Mouse (Mus musculus): ENCODE measurements around the gene Podxl2. TPM values are rescaled to one million over a fixed set of nuclear protein-coding genes. Genes with fewer than 3 reads are reported as not detected.
A peak's percentile ranks its signal among the peaks of the same experiment; 100 is the strongest.

The Podxl2 gene
- polyA plus RNA-seq, 1 experiment from 2014 or later: 56.7 TPM

- TF ChIP-seq CTCF (IDR thresholded peaks at IDR 0.05; ENCODE audit: low read depth): peak; percentile 76
- DNase-seq: peak; percentile 82
- WGBS: 81% methylated on average over 3 of the region's 3 CpGs
- no peak overlapping the region for H3K4me3 ChIP-seq (ENCODE audit: low read depth, low read length)
- no peak overlapping the region for H3K4me2 ChIP-seq
- no peak overlapping the region for H3K9ac ChIP-seq
- H3K9me3 ChIP-seq (ENCODE audit: low read depth, low read length): no peaks in the 10 kb centered on the region
- H3K27ac ChIP-seq (ENCODE audit: low read depth): no peak overlapping the region
- ATAC-seq (ENCODE audit: insufficient read depth): no peak
- H3K27me3 ChIP-seq (ENCODE audit: insufficient read depth, low read length): no peaks in the 10 kb centered on the region
- 0 out of 2 replicates have a peak, but pooled peaks cover 7% of the 10 kb centered on the region for H3K36me3 ChIP-seq (ENCODE audit: insufficient read depth)
- peaks cover 7% of the 10 kb centered on the region; the same call in 1 of the 2 replicates for H3K4me1 ChIP-seq (ENCODE audit: insufficient read depth)
Observed at GRCm38 (mm10) chr6:88812886-88813285, 62.0 kb downstream of the Podxl2 start.

GRCm38 (mm10) chr6:88811880-88812400, 62.9 kb downstream of the Podxl2 start:
- ATAC-seq (ENCODE audit: insufficient read depth) (no peak), DNase-seq (peak; percentile 45)
- Histone ChIP-seq H3K4me3 (ENCODE audit: low read depth, low read length) (no peak overlapping the region), H3K27ac (ENCODE audit: low read depth) (peak overlapping the region; percentile 73), H3K4me1 (ENCODE audit: insufficient read depth) (peaks cover 7% of the 10 kb centered on the region; the same call in 1 of the 2 replicates), H3K36me3 (ENCODE audit: insufficient read depth) (0 out of 2 replicates have a peak, but pooled peaks cover 7% of the 10 kb centered on the region), H3K9ac (no peak overlapping the region), H3K27me3 (ENCODE audit: insufficient read depth, low read length) (no peaks in the 10 kb centered on the region), H3K4me2 (no peak overlapping the region), H3K9me3 (ENCODE audit: low read depth, low read length) (no peaks in the 10 kb centered on the region)
- TF ChIP-seq CTCF (IDR thresholded peaks at IDR 0.05; ENCODE audit: low read depth): no peak
- 41% methylated on average over 7 of the region's 7 CpGs for WGBS

- no peak for TF ChIP-seq CTCF (IDR thresholded peaks at IDR 0.05; ENCODE audit: low read depth)
- 23% methylated on average over 7 of the region's 7 CpGs for WGBS
- Histone ChIP-seq H3K27ac (ENCODE audit: low read depth) (peak overlapping the region; percentile 73; the same call in 1 of the 2 replicates), H3K9me3 (ENCODE audit: low read depth, low read length) (no peaks in the 10 kb centered on the region), H3K4me1 (ENCODE audit: insufficient read depth) (peaks cover 7% of the 10 kb centered on the region; the same call in 1 of the 2 replicates), H3K36me3 (ENCODE audit: insufficient read depth) (0 out of 2 replicates have a peak, but pooled peaks cover 7% of the 10 kb centered on the region), H3K9ac (no peak overlapping the region), H3K27me3 (ENCODE audit: insufficient read depth, low read length) (no peaks in the 10 kb centered on the region), H3K4me3 (ENCODE audit: low read depth, low read length) (no peak overlapping the region), H3K4me2 (no peak overlapping the region)
- ATAC-seq (ENCODE audit: insufficient read depth): no peak
- no peak for DNase-seq
Observed at GRCm38 (mm10) chr6:88811396-88811795, 63.4 kb downstream of the Podxl2 start.

GRCm38 (mm10) chr6:88810291-88810690, 64.6 kb downstream of the Podxl2 start:
- Histone ChIP-seq H3K27me3 (ENCODE audit: insufficient read depth, low read length) (no peaks in the 10 kb centered on the region), H3K4me3 (ENCODE audit: low read depth, low read length) (no peak overlapping the region), H3K27ac (ENCODE audit: low read depth) (no peak overlapping the region; the same call in 1 of the 2 replicates), H3K9ac (no peak overlapping the region), H3K36me3 (ENCODE audit: insufficient read depth) (0 out of 2 replicates have a peak, but pooled peaks cover 7% of the 10 kb centered on the region), H3K9me3 (ENCODE audit: low read depth, low read length) (no peaks in the 10 kb centered on the region), H3K4me1 (ENCODE audit: insufficient read depth) (peaks cover 7% of the 10 kb centered on the region; the same call in 1 of the 2 replicates), H3K4me2 (no peak overlapping the region)
- TF ChIP-seq CTCF (IDR thresholded peaks at IDR 0.05; ENCODE audit: low read depth): no peak
- WGBS: 46% methylated on average over 3 of the region's 3 CpGs
- DNase-seq: peak; percentile 47
- ATAC-seq (ENCODE audit: insufficient read depth): 0 out of 2 replicates have a peak, but pooled peaks have one; percentile 14

- H3K9ac ChIP-seq: no peak overlapping the region
- ATAC-seq (ENCODE audit: insufficient read depth): peak; percentile 46; the same call in 1 of the 2 replicates
- peak overlapping the region; percentile 30; the same call in 1 of the 2 replicates for H3K27ac ChIP-seq (ENCODE audit: low read depth)
Observed at GRCm38 (mm10) chr6:88809091-88810037, 65.5 kb downstream of the Podxl2 start.

GRCm38 (mm10) chr6:88804966-88805577, 69.8 kb downstream of the Podxl2 start:
- no peak for ATAC-seq (ENCODE audit: insufficient read depth)
- Histone ChIP-seq H3K9me3 (ENCODE audit: low read depth, low read length) (no peaks in the 10 kb centered on the region), H3K36me3 (ENCODE audit: insufficient read depth) (0 out of 2 replicates have a peak, but pooled peaks cover 3% of the 10 kb centered on the region), H3K27me3 (ENCODE audit: insufficient read depth, low read length) (no peaks in the 10 kb centered on the region), H3K27ac (ENCODE audit: low read depth) (no peak overlapping the region), H3K9ac (no peak overlapping the region), H3K4me1 (ENCODE audit: insufficient read depth) (peaks cover 12% of the 10 kb centered on the region; the same call in 1 of the 2 replicates), H3K4me2 (no peak overlapping the region), H3K4me3 (ENCODE audit: low read depth, low read length) (no peak overlapping the region)
- WGBS: 77% methylated on average over 17 of the region's 17 CpGs
- no peak for TF ChIP-seq CTCF (IDR thresholded peaks at IDR 0.05; ENCODE audit: low read depth)
- DNase-seq: no peak

More at GRCm38 (mm10) chr6:88809091-88810037, 65.5 kb downstream of the Podxl2 start:
- no peaks in the 10 kb centered on the region for H3K9me3 ChIP-seq (ENCODE audit: low read depth, low read length)
- no peak overlapping the region for H3K4me3 ChIP-seq (ENCODE audit: low read depth, low read length)
- H3K4me2 ChIP-seq: no peak overlapping the region
- H3K36me3 ChIP-seq (ENCODE audit: insufficient read depth): 0 out of 2 replicates have a peak, but pooled peaks cover 7% of the 10 kb centered on the region
- peak; percentile 67 for DNase-seq
- H3K27me3 ChIP-seq (ENCODE audit: insufficient read depth, low read length): no peaks in the 10 kb centered on the region
- 32% methylated on average over 23 of the region's 23 CpGs for WGBS
- H3K4me1 ChIP-seq (ENCODE audit: insufficient read depth): peaks cover 7% of the 10 kb centered on the region; the same call in 1 of the 2 replicates
- TF ChIP-seq CTCF (IDR thresholded peaks at IDR 0.05; ENCODE audit: low read depth): no peak
